Mouse (Mus musculus): ENCODE measurements around the gene Col23a1. TPM values are rescaled to one million over a fixed set of nuclear protein-coding genes. Genes with fewer than 3 reads are reported as not detected.

The Col23a1 gene
- 10.2 and 10.7 TPM in 2 replicates for polyA plus RNA-seq (2014; fragmentation: Nextera tagmentation; extraction: Ambion mirVana)

GRCm38 (mm10) chr11:51289564-51290041, at the start of gene Col23a1:
Gene Col23a1, plus strand, starts transcription at chr11:51289920.
- Histone ChIP-seq H3K9me3 (ENCODE audit: control insufficient read depth, low read length) (no peaks in the 10 kb centered on the region), H3K36me3 (replicated peaks; ENCODE audit: control insufficient read depth, insufficient read depth) (peaks cover 3% of the 10 kb centered on the region; the same call in 1 of the 2 replicates), H3K27me3 (ENCODE audit: control insufficient read depth, insufficient read depth, low read length) (peaks cover 14% of the 10 kb centered on the region; the same call in 1 of the 2 replicates), H3K4me1 (replicated peaks; ENCODE audit: control insufficient read depth, insufficient read depth, low read length) (no peaks in the 10 kb centered on the region), H3K4me2 (replicated peaks) (peak within 1 kb of the TSS; percentile 91), H3K4me3 (replicated peaks; ENCODE audit: low read length) (peak within 1 kb of the TSS; percentile 45), H3K9ac (peak within 1 kb of the TSS; percentile 63), H3K27ac (peak within 1 kb of the TSS; percentile 32; the same call in 1 of the 2 replicates)
- ATAC-seq (ENCODE audit: low FRiP score) (peak; percentile 86), DNase-seq (ENCODE audit: low spot score) (peak; percentile 88)
- WGBS = 2% methylated on average over 32 of the region's 38 CpGs

GRCm38 (mm10) chr11:51242897-51243296, 46.8 kb upstream of the Col23a1 start:
- Histone ChIP-seq H3K27ac (no peak overlapping the region), H3K4me3 (replicated peaks; ENCODE audit: low read length) (no peak overlapping the region), H3K27me3 (ENCODE audit: control insufficient read depth, insufficient read depth, low read length) (no peaks in the 10 kb centered on the region), H3K36me3 (replicated peaks; ENCODE audit: control insufficient read depth, insufficient read depth) (no peaks in the 10 kb centered on the region), H3K9me3 (ENCODE audit: control insufficient read depth, low read length) (no peaks in the 10 kb centered on the region), H3K9ac (no peak overlapping the region), H3K4me2 (replicated peaks) (no peak overlapping the region), H3K4me1 (replicated peaks; ENCODE audit: control insufficient read depth, insufficient read depth, low read length) (no peaks in the 10 kb centered on the region)
- no peak for DNase-seq (ENCODE audit: low spot score)
- ATAC-seq (ENCODE audit: low FRiP score) = no peak
- WGBS = 94% methylated on average over 2 of the region's 2 CpGs

GRCm38 (mm10) chr11:51257006-51257405, 32.7 kb upstream of the Col23a1 start:
- H3K4me1 ChIP-seq (replicated peaks; ENCODE audit: control insufficient read depth, insufficient read depth, low read length) = no peaks in the 10 kb centered on the region
- WGBS = 89% methylated on average over 4 of the region's 4 CpGs

GRCm38 (mm10) chr11:51261680-51262219, 28.0 kb upstream of the Col23a1 start, which contains the start of gene Clk4:
Gene Clk4, plus strand, starts transcription at chr11:51261730.
- peak within 1 kb of the TSS; percentile 74 for H3K4me2 ChIP-seq (replicated peaks)
- H3K4me1 ChIP-seq (replicated peaks; ENCODE audit: control insufficient read depth, insufficient read depth, low read length) = peaks cover 23% of the 10 kb centered on the region
- H3K9me3 ChIP-seq (ENCODE audit: control insufficient read depth, low read length) = no peaks in the 10 kb centered on the region
- ATAC-seq (ENCODE audit: low FRiP score) (no peak), DNase-seq (ENCODE audit: low spot score) (no peak)
- H3K27ac ChIP-seq = peak within 1 kb of the TSS; percentile 98
- peak within 1 kb of the TSS; percentile 97 for H3K4me3 ChIP-seq (replicated peaks; ENCODE audit: low read length)
- H3K9ac ChIP-seq = peak within 1 kb of the TSS; percentile 99
- WGBS = 77% methylated on average over 3 of the region's 3 CpGs
- no peaks in the 10 kb centered on the region for H3K27me3 ChIP-seq (ENCODE audit: control insufficient read depth, insufficient read depth, low read length)
- no peaks in the 10 kb centered on the region for H3K36me3 ChIP-seq (replicated peaks; ENCODE audit: control insufficient read depth, insufficient read depth)

More at GRCm38 (mm10) chr11:51257006-51257405, 32.7 kb upstream of the Col23a1 start:
- H3K36me3 ChIP-seq (replicated peaks; ENCODE audit: control insufficient read depth, insufficient read depth) = no peaks in the 10 kb centered on the region
- DNase-seq (ENCODE audit: low spot score) (no peak), ATAC-seq (ENCODE audit: low FRiP score) (no peak)
- no peak overlapping the region for H3K9ac ChIP-seq
- no peak overlapping the region for H3K4me2 ChIP-seq (replicated peaks)
- no peak overlapping the region for H3K4me3 ChIP-seq (replicated peaks; ENCODE audit: low read length)
- H3K27ac ChIP-seq = no peak overlapping the region
- no peaks in the 10 kb centered on the region for H3K9me3 ChIP-seq (ENCODE audit: control insufficient read depth, low read length)
- no peaks in the 10 kb centered on the region for H3K27me3 ChIP-seq (ENCODE audit: control insufficient read depth, insufficient read depth, low read length)

- Histone ChIP-seq H3K9me3 (ENCODE audit: control insufficient read depth, low read length) (no peaks in the 10 kb centered on the region), H3K27ac (peak within 1 kb of the TSS; percentile 98), H3K9ac (peak within 1 kb of the TSS; percentile 99), H3K4me1 (replicated peaks; ENCODE audit: control insufficient read depth, insufficient read depth, low read length) (peaks cover 23% of the 10 kb centered on the region), H3K4me2 (replicated peaks) (peak within 1 kb of the TSS; percentile 80), H3K27me3 (ENCODE audit: control insufficient read depth, insufficient read depth, low read length) (no peaks in the 10 kb centered on the region), H3K4me3 (replicated peaks; ENCODE audit: low read length) (peak within 1 kb of the TSS; percentile 97), H3K36me3 (replicated peaks; ENCODE audit: control insufficient read depth, insufficient read depth) (peaks cover 7% of the 10 kb centered on the region)
- ATAC-seq (ENCODE audit: low FRiP score) = peak; percentile 98
- peak; percentile 100 for DNase-seq (ENCODE audit: low spot score)
- WGBS = 9% methylated on average over 57 of the region's 57 CpGs
These were observed 27.1 kb upstream of the Col23a1 start, which contains the start of gene BC049762 for GRCm38 (mm10) chr11:51262342-51263285. Gene BC049762, minus strand, starts transcription at chr11:51263046.

GRCm38 (mm10) chr11:51263286-51263831, 26.4 kb upstream of the Col23a1 start:
- DNase-seq (ENCODE audit: low spot score) (peak; percentile 49), ATAC-seq (ENCODE audit: low FRiP score) (peak; percentile 72)
- H3K4me3 ChIP-seq (replicated peaks; ENCODE audit: low read length) = peak overlapping the region; percentile 97
- no peaks in the 10 kb centered on the region for H3K27me3 ChIP-seq (ENCODE audit: control insufficient read depth, insufficient read depth, low read length)
- H3K4me1 ChIP-seq (replicated peaks; ENCODE audit: control insufficient read depth, insufficient read depth, low read length) = peaks cover 23% of the 10 kb centered on the region
- H3K27ac ChIP-seq = peak overlapping the region; percentile 98
- 0% methylated on average over 50 of the region's 50 CpGs for WGBS
- peak overlapping the region; percentile 80 for H3K4me2 ChIP-seq (replicated peaks)
- peaks cover 12% of the 10 kb centered on the region for H3K36me3 ChIP-seq (replicated peaks; ENCODE audit: control insufficient read depth, insufficient read depth)
- peak overlapping the region; percentile 99 for H3K9ac ChIP-seq
- no peaks in the 10 kb centered on the region for H3K9me3 ChIP-seq (ENCODE audit: control insufficient read depth, low read length)

GRCm38 (mm10) chr11:51264352-51264751, 25.4 kb upstream of the Col23a1 start:
- WGBS = 36% methylated on average over 6 of the region's 6 CpGs
- H3K9ac ChIP-seq = peak overlapping the region; percentile 99
- H3K27ac ChIP-seq = no peak overlapping the region
- no peaks in the 10 kb centered on the region for H3K9me3 ChIP-seq (ENCODE audit: control insufficient read depth, low read length)
- peak overlapping the region; percentile 80 for H3K4me2 ChIP-seq (replicated peaks)
- peaks cover 23% of the 10 kb centered on the region for H3K4me1 ChIP-seq (replicated peaks; ENCODE audit: control insufficient read depth, insufficient read depth, low read length)
- no peak for ATAC-seq (ENCODE audit: low FRiP score)
- DNase-seq (ENCODE audit: low spot score) = no peak
- peak overlapping the region; percentile 97 for H3K4me3 ChIP-seq (replicated peaks; ENCODE audit: low read length)
- no peaks in the 10 kb centered on the region for H3K27me3 ChIP-seq (ENCODE audit: control insufficient read depth, insufficient read depth, low read length)
- peaks cover 19% of the 10 kb centered on the region for H3K36me3 ChIP-seq (replicated peaks; ENCODE audit: control insufficient read depth, insufficient read depth)

- ATAC-seq (ENCODE audit: low FRiP score) = no peak
- Histone ChIP-seq H3K27ac (no peak overlapping the region), H3K9ac (no peak overlapping the region)
These were observed 24.4 kb upstream of the Col23a1 start for GRCm38 (mm10) chr11:51265326-51265725.

GRCm38 (mm10) chr11:51274418-51274817, 15.3 kb upstream of the Col23a1 start:
- Histone ChIP-seq H3K27ac (no peak overlapping the region), H3K4me1 (replicated peaks; ENCODE audit: control insufficient read depth, insufficient read depth, low read length) (no peaks in the 10 kb centered on the region), H3K9me3 (ENCODE audit: control insufficient read depth, low read length) (no peaks in the 10 kb centered on the region), H3K27me3 (ENCODE audit: control insufficient read depth, insufficient read depth, low read length) (no peaks in the 10 kb centered on the region), H3K4me2 (replicated peaks) (no peak overlapping the region), H3K4me3 (replicated peaks; ENCODE audit: low read length) (no peak overlapping the region), H3K36me3 (replicated peaks; ENCODE audit: control insufficient read depth, insufficient read depth) (peaks cover 81% of the 10 kb centered on the region), H3K9ac (no peak overlapping the region)
- ATAC-seq (ENCODE audit: low FRiP score) (no peak), DNase-seq (ENCODE audit: low spot score) (no peak)
- whole genome bisulfite sequencing = 62% methylated on average over 1 of the region's 1 CpGs

More at GRCm38 (mm10) chr11:51265326-51265725, 24.4 kb upstream of the Col23a1 start:
- Histone ChIP-seq H3K4me3 (replicated peaks; ENCODE audit: low read length) (no peak overlapping the region), H3K4me1 (replicated peaks; ENCODE audit: control insufficient read depth, insufficient read depth, low read length) (peaks cover 23% of the 10 kb centered on the region), H3K4me2 (replicated peaks) (peak overlapping the region; percentile 80), H3K36me3 (replicated peaks; ENCODE audit: control insufficient read depth, insufficient read depth) (peaks cover 27% of the 10 kb centered on the region), H3K9me3 (ENCODE audit: control insufficient read depth, low read length) (no peaks in the 10 kb centered on the region), H3K27me3 (ENCODE audit: control insufficient read depth, insufficient read depth, low read length) (no peaks in the 10 kb centered on the region)
- DNase-seq (ENCODE audit: low spot score) = peak; percentile 52
- WGBS = 53% methylated on average over 3 of the region's 3 CpGs

Measured in hindbrain, embryonic 14.5 days (tissue).